Mouse (Mus musculus): ENCODE measurements around the gene Ttpal.

GRCm38 (mm10) chr2:163616652-163617227 is 14.6 kb downstream of the Ttpal start:
- TF ChIP-seq POLR2A (IDR thresholded peaks at IDR 0.05; ENCODE audit: low read depth, low read length) (no peak), CTCF (IDR thresholded peaks at IDR 0.05; ENCODE audit: borderline replicate concordance, insufficient read depth, low read length) (no peak)

All from embryonic fibroblast, embryonic 13.5 days (primary cell).